Mouse (Mus musculus) ES-E14 (cell line): ENCODE results near the gene Gle1.

ENCODE experiments used
- CHD2 ChIP-seq: IDR thresholded peaks from 2 replicates; pipeline ENCODE4 v1.6.1; 2014; ENCODE audit warnings: mild to moderate bottlenecking, low read depth, low read length, inconsistent platforms
- MAFK ChIP-seq: IDR thresholded peaks from 2 replicates; pipeline ENCODE4 v1.6.1; 2014; ENCODE audit warnings: mild to moderate bottlenecking, low read depth, low read length, inconsistent platforms; ENCODE audit not compliant: insufficient read depth

DNA sequence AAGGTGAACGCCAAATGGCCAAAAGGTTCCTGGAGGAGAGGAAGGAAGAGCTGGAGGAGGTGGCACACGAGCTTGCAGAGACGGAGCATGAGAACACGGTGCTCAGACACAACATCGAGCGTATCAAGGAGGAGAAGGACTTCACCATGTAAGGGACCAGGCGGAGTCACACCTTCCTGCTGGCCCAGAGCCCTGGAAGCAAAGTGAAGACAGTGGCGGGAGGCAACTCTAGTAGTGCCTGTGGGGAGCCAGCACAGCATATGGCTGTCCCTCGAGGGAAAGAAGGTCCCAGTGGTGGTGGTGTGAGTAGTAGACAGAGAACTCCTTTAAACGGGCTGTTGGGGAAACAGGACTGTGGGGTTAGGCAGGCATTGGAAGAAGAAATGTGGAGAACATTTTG lies 33.0 kb upstream of the Gle1 start:
- TF ChIP-seq MAFK, result no peak
- TF ChIP-seq CHD2, result no peak
